Mouse (Mus musculus) midbrain, embryonic 16.5 days (tissue): Measurements from ENCODE around the gene Cep55. TPM values are rescaled to one million over a fixed set of nuclear protein-coding genes. Genes with fewer than 3 reads are reported as not detected.

Experiments
- polyA plus RNA-seq: library from polyadenylated mRNA; unstranded; fragments of >200 nt; fragmentation: Nextera tagmentation; extraction: Ambion mirVana; gene quantifications from 2 replicates; pipeline ENCODE4 v1.2.1, GENCODE M21; 2015

Gene Cep55
- polyA plus RNA-seq, 1 experiment from 2014 or later, result 2.8 TPM

Other genes with a start within 250 kb of the Cep55 start
- 1.4 and 1.9 TPM in 2 replicates for gene Myof, start 11.4 kb upstream of the Cep55 start, polyA plus RNA-seq
- gene Ffar4, start 42.1 kb downstream of the Cep55 start, polyA plus RNA-seq, result 0.30 and 0.34 TPM in 2 replicates
- gene Rbp4, start 70.3 kb downstream of the Cep55 start, polyA plus RNA-seq, result 4.7 and 4.8 TPM in 2 replicates
- gene Pde6c, start 77.8 kb downstream of the Cep55 start, polyA plus RNA-seq, result 0.24 TPM in 1 of 2 replicates, not detected in the other
- gene Fra10ac1, start 169.1 kb downstream of the Cep55 start, polyA plus RNA-seq, result 41.3 and 50.7 TPM in 2 replicates
- gene Lgi1, start 209.5 kb downstream of the Cep55 start, polyA plus RNA-seq, result 24.4 and 28.6 TPM in 2 replicates